Mouse (Mus musculus): ENCODE data around the gene Dad1. TPM values are rescaled to one million over a fixed set of nuclear protein-coding genes. Genes with fewer than 3 reads are reported as not detected.

The Dad1 gene
- polyA plus RNA-seq, 1 experiment from 2014 or later = 416 TPM

DNA sequence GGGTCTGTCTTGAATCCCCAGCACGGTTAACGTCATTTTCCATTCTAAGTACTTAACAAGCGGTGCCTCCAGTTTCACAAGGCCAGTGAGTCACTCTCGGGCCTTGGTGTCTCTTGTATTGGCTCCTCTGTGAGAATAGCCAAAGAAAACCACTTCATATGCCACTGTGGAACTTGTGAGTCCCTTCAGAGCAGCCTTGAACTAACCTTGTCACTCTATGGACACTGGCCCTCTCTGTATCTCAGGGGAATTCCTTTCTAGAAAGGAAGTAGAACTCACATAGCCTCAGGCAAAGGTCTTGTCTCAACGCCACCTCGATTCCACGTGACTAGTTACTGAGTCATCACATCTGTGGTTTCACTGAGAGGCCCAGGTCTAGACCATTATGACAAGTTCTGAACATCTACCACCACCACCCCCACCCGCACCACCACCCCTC, 31.6 kb downstream of the Dad1 start:
- WGBS = 86% methylated on average over 8 of the region's 8 CpGs
- ATAC-seq (ENCODE audit: low FRiP score) = no peak

DNA sequence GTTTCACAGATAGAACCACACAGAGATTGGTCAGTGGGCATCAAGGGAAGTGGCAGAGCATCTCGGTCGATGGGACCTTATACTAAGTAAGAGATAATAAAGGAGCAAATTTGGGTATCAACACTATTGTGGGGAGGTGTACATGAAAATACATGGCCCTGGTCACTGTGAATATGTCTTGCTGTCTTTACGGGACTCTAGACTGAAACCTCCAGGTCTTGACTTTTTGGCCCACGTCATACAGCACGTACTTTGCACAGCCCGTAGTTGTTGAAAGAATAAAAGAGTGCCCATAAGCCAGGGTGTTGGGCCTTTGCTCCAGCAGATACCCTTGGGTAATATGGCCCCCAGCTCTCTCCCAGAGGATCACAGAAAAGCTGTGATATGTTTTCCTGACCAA, 32.3 kb downstream of the Dad1 start:
- Histone ChIP-seq H3K9ac (replicated peaks) (no peak overlapping the region), H3K4me2 (no peak overlapping the region), H3K4me3 (replicated peaks) (no peak overlapping the region), H3K9me3 (replicated peaks) (no peaks in the 10 kb centered on the region), H3K4me1 (peaks cover 25% of the 10 kb centered on the region), H3K36me3 (no peaks in the 10 kb centered on the region), H3K27ac (replicated peaks) (no peak overlapping the region), H3K27me3 (replicated peaks) (no peaks in the 10 kb centered on the region; the same call in 1 of the 2 replicates)
- no peak for ATAC-seq (ENCODE audit: low FRiP score)
- WGBS = 98% methylated on average over 6 of the region's 6 CpGs

More for the DNA sequence above, 31.6 kb downstream of the Dad1 start:
- Histone ChIP-seq H3K4me2 (no peak overlapping the region), H3K27ac (replicated peaks) (no peak overlapping the region), H3K9me3 (replicated peaks) (no peaks in the 10 kb centered on the region), H3K9ac (replicated peaks) (no peak overlapping the region), H3K36me3 (no peaks in the 10 kb centered on the region), H3K4me3 (replicated peaks) (no peak overlapping the region), H3K27me3 (replicated peaks) (no peaks in the 10 kb centered on the region; the same call in 1 of the 2 replicates), H3K4me1 (peaks cover 26% of the 10 kb centered on the region)

DNA sequence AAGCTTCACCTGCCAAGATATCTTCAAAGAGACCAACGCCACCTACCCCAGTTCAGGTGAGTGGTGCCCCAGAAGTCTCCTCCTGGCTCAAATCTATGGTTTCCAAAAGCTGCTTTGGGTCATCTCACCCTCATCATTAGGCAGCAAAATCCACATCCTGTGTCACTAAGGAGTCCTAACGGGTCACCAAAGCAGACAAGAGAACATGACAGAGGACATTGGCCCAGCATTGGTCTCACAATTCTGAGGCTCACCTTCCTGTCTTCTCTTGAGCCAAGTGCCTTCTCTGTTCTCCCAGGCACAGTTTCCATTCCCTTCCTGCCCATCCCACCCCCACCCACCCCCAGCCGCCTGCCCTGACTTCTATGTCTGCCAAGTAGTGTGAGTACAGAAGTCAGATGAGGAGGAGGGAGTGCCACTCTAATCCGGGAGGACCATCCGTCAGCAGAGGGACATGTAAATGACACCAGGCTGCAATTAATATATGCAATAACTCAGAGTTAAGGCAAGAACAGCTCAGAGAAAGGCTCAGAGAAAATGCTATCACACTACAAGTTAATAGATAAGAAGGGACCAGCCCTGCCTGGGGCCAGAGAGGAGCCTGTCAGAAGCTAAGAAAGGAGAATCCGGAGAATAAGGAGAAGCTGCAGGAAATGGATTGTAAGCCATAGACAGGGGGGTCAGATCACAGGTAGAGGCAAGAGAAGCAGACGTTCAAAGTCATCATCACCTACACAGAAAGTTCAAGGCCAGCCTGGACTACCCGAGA, 33.0 kb downstream of the Dad1 start:
- no peak for ATAC-seq (ENCODE audit: low FRiP score)
- Histone ChIP-seq H3K4me2 (no peak overlapping the region), H3K27me3 (replicated peaks) (no peaks in the 10 kb centered on the region; the same call in 1 of the 2 replicates), H3K4me1 (peaks cover 23% of the 10 kb centered on the region), H3K9ac (replicated peaks) (no peak overlapping the region), H3K9me3 (replicated peaks) (no peaks in the 10 kb centered on the region), H3K27ac (replicated peaks) (no peak overlapping the region), H3K4me3 (replicated peaks) (no peak overlapping the region), H3K36me3 (no peaks in the 10 kb centered on the region)
- 84% methylated on average over 8 of the region's 8 CpGs for WGBS

DNA sequence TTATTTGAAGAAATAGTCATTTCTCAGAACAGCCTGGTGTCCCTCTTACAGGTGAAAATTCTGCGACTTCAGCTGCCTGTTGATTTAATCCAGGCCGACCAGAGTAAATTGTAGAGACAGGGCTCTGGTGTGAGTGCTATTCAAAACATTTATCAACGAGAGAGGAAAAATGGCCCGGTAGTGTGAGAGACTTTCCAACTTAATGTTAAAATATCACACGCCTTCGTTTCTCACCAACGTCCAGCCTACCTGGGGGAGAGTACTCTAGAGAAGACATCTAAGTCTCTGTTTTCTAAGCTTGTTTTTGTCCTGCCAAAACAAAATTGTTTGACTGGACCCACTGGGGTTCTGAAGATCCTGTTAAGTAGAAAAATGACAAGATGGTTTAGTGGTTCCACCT, 34.1 kb downstream of the Dad1 start:
- no peak overlapping the region for H3K4me2 ChIP-seq
- peaks cover 16% of the 10 kb centered on the region for H3K4me1 ChIP-seq
- H3K9me3 ChIP-seq (replicated peaks) = no peaks in the 10 kb centered on the region
- ATAC-seq (ENCODE audit: low FRiP score) = no peak
- H3K9ac ChIP-seq (replicated peaks) = no peak overlapping the region
- H3K27ac ChIP-seq (replicated peaks) = no peak overlapping the region
- no peaks in the 10 kb centered on the region; the same call in 1 of the 2 replicates for H3K27me3 ChIP-seq (replicated peaks)
- 89% methylated on average over 7 of the region's 7 CpGs for WGBS
- no peak overlapping the region for H3K4me3 ChIP-seq (replicated peaks)
- no peaks in the 10 kb centered on the region for H3K36me3 ChIP-seq

GRCm38 (mm10) chr14:54219256-54219655, 34.6 kb downstream of the Dad1 start:
- H3K4me1 ChIP-seq = peaks cover 13% of the 10 kb centered on the region
- no peak overlapping the region for H3K4me2 ChIP-seq
- H3K9ac ChIP-seq (replicated peaks) = no peak overlapping the region
- H3K36me3 ChIP-seq = no peaks in the 10 kb centered on the region
- 69% methylated on average over 8 of the region's 8 CpGs for WGBS
- H3K27me3 ChIP-seq (replicated peaks) = no peaks in the 10 kb centered on the region; the same call in 1 of the 2 replicates
- no peaks in the 10 kb centered on the region for H3K9me3 ChIP-seq (replicated peaks)
- ATAC-seq (ENCODE audit: low FRiP score) = no peak
- H3K27ac ChIP-seq (replicated peaks) = no peak overlapping the region
- H3K4me3 ChIP-seq (replicated peaks) = no peak overlapping the region

GRCm38 (mm10) chr14:54218721-54219120, 35.2 kb downstream of the Dad1 start:
- no peak overlapping the region for H3K27ac ChIP-seq (replicated peaks)
- no peak overlapping the region for H3K4me2 ChIP-seq
- no peak for ATAC-seq (ENCODE audit: low FRiP score)
- H3K4me1 ChIP-seq = peaks cover 13% of the 10 kb centered on the region
- no peaks in the 10 kb centered on the region; the same call in 1 of the 2 replicates for H3K27me3 ChIP-seq (replicated peaks)
- H3K9me3 ChIP-seq (replicated peaks) = no peaks in the 10 kb centered on the region
- no peak overlapping the region for H3K4me3 ChIP-seq (replicated peaks)
- H3K9ac ChIP-seq (replicated peaks) = no peak overlapping the region
- H3K36me3 ChIP-seq = no peaks in the 10 kb centered on the region
- WGBS = 61% methylated on average over 9 of the region's 9 CpGs

DNA sequence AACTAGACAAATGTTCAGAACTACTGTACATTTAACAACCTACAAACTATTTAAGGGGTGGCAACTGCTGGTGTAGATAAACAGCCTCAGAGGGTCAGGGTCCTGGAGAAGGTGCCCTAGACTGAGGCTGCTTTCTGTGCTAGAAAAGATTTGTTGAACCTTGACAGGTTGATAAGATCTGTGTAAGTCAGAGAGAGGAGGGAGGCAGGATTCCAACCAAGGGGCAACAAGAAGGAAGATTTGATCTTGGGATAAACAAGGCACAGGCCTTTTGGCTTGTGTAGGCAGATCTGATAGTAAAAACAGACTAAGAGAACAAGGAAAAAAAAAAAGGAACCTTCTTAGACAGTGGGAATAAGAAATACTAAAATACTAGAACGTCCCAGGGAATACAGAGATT, 35.7 kb downstream of the Dad1 start:
- no peaks in the 10 kb centered on the region; the same call in 1 of the 2 replicates for H3K27me3 ChIP-seq (replicated peaks)
- 78% methylated on average over 1 of the region's 1 CpGs for WGBS
- peaks cover 13% of the 10 kb centered on the region for H3K4me1 ChIP-seq
- no peak overlapping the region for H3K27ac ChIP-seq (replicated peaks)
- no peaks in the 10 kb centered on the region for H3K36me3 ChIP-seq
- ATAC-seq (ENCODE audit: low FRiP score) = no peak
- no peak overlapping the region for H3K9ac ChIP-seq (replicated peaks)
- H3K4me3 ChIP-seq (replicated peaks) = no peak overlapping the region
- no peak overlapping the region for H3K4me2 ChIP-seq
- H3K9me3 ChIP-seq (replicated peaks) = no peaks in the 10 kb centered on the region

- WGBS = 90% methylated on average over 7 of the region's 7 CpGs
- Histone ChIP-seq H3K27ac (replicated peaks) (no peak overlapping the region), H3K4me3 (replicated peaks) (no peak overlapping the region), H3K9ac (replicated peaks) (no peak overlapping the region), H3K4me2 (no peak overlapping the region), H3K36me3 (no peaks in the 10 kb centered on the region), H3K9me3 (replicated peaks) (no peaks in the 10 kb centered on the region), H3K27me3 (replicated peaks) (no peaks in the 10 kb centered on the region), H3K4me1 (peaks cover 13% of the 10 kb centered on the region)
- ATAC-seq (ENCODE audit: low FRiP score) = no peak
Measured at GRCm38 (mm10) chr14:54216126-54216525, 37.8 kb downstream of the Dad1 start.

- H3K9me3 ChIP-seq (replicated peaks) = no peaks in the 10 kb centered on the region
- no peak overlapping the region for H3K27ac ChIP-seq (replicated peaks)
- H3K4me1 ChIP-seq = peaks cover 13% of the 10 kb centered on the region
- no peak for ATAC-seq (ENCODE audit: low FRiP score)
- WGBS = 71% methylated on average over 10 of the region's 10 CpGs
- no peaks in the 10 kb centered on the region for H3K27me3 ChIP-seq (replicated peaks)
- no peak overlapping the region for H3K9ac ChIP-seq (replicated peaks)
- H3K4me3 ChIP-seq (replicated peaks) = no peak overlapping the region
- H3K36me3 ChIP-seq = no peaks in the 10 kb centered on the region
- H3K4me2 ChIP-seq = no peak overlapping the region
Measured at GRCm38 (mm10) chr14:54214901-54215300, 39.0 kb downstream of the Dad1 start.

GRCm38 (mm10) chr14:54214477-54214876, 39.4 kb downstream of the Dad1 start:
- Histone ChIP-seq H3K4me1 (peaks cover 12% of the 10 kb centered on the region), H3K4me2 (no peak overlapping the region), H3K36me3 (no peaks in the 10 kb centered on the region), H3K9ac (replicated peaks) (no peak overlapping the region), H3K9me3 (replicated peaks) (no peaks in the 10 kb centered on the region), H3K27me3 (replicated peaks) (no peaks in the 10 kb centered on the region), H3K27ac (replicated peaks) (no peak overlapping the region), H3K4me3 (replicated peaks) (no peak overlapping the region)
- 44% methylated on average over 2 of the region's 2 CpGs for WGBS
- no peak for ATAC-seq (ENCODE audit: low FRiP score)

DNA sequence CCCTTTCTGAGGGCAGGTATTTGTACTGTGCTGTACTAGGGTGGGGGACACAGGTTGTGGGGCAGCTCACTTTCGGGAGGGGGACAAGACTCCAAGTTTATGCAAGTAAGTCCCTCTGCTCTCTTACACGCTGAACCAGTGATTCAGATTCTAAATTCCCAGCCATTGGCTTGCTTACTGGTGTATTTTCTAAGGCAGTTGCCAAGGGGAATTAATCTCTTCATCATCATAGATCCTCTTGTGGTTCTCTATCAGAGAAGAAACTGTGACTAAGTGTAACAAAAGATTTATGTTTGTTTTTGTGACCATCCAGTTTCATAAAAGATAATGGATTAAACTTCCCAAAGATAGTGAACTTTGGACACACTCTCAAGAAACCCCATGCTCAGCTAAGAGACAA, 40.2 kb downstream of the Dad1 start:
- 90% methylated on average over 2 of the region's 2 CpGs for WGBS
- no peak for ATAC-seq (ENCODE audit: low FRiP score)
- Histone ChIP-seq H3K27me3 (replicated peaks) (no peaks in the 10 kb centered on the region), H3K27ac (replicated peaks) (no peak overlapping the region), H3K36me3 (no peaks in the 10 kb centered on the region), H3K9ac (replicated peaks) (no peak overlapping the region), H3K4me3 (replicated peaks) (no peak overlapping the region), H3K9me3 (replicated peaks) (no peaks in the 10 kb centered on the region), H3K4me1 (peaks cover 6% of the 10 kb centered on the region; the same call in 1 of the 2 replicates), H3K4me2 (no peak overlapping the region)

DNA sequence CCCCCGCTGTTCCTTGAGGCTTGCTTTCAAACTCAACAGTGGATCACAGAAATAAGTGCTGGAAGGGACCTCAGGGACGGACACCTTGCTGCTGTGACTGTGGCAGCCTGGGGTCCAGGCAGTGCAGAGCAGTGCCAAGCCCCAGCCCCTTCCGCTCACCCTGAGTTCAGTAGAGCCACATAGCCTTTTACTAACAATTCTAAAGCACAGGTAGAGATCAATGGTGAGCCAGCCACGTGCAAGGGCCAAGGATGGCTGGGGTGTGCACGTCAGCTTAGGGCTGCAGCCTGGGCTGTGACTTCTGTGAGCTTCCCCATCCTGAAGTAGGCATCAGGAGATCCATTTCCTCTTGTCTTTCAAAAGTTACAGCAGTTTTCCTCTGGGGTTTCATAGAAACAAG, 42.1 kb downstream of the Dad1 start:
- WGBS = 90% methylated on average over 5 of the region's 5 CpGs
- H3K27ac ChIP-seq (replicated peaks) = no peak overlapping the region
- H3K36me3 ChIP-seq = no peaks in the 10 kb centered on the region
- H3K27me3 ChIP-seq (replicated peaks) = no peaks in the 10 kb centered on the region
- H3K4me3 ChIP-seq (replicated peaks) = no peak overlapping the region
- H3K9ac ChIP-seq (replicated peaks) = no peak overlapping the region
- no peaks in the 10 kb centered on the region for H3K9me3 ChIP-seq (replicated peaks)
- ATAC-seq (ENCODE audit: low FRiP score) = no peak
- H3K4me2 ChIP-seq = no peak overlapping the region
- peaks cover 7% of the 10 kb centered on the region for H3K4me1 ChIP-seq

Data from neural tube, embryonic 15.5 days (tissue).